Mouse (Mus musculus) kidney, postnatal 0 days (tissue): ENCODE data around the gene 1700037C18Rik. TPM values are rescaled to one million over a fixed set of nuclear protein-coding genes. Genes with fewer than 3 reads are reported as not detected.

Experiments used
- ATAC-seq: fragments of 200-750 bp; cut with Nextera tagmentation; replicated peaks from 2 replicates; pipeline ENCODE4 v1.8.0; 2017; ENCODE audit warnings: low read depth, moderate number of reproducible peaks, moderate TSS enrichment, moderate library complexity; ENCODE audit not compliant: low FRiP score
- DNase-seq: peaks from one replicate; pipeline ENCODE4 v3.0.0-alpha.2; 2016; ENCODE audit warnings: low spot score
- H3K27ac ChIP-seq: fragments of 300-500 bp; sonication (generic); 2 replicates; pipeline ENCODE4 v1.5.1; 2014; ENCODE audit warnings: mild to moderate bottlenecking
- H3K27me3 ChIP-seq: fragments of 300-500 bp; sonication (generic); 2 replicates; pipeline ENCODE4 v1.6.1; 2014; ENCODE audit warnings: low read length, mixed read lengths; ENCODE audit not compliant: insufficient read depth
- H3K36me3 ChIP-seq: fragments of 300-500 bp; sonication (generic); 2 replicates; pipeline ENCODE4 v1.6.1; 2014; ENCODE audit warnings: low read length, mixed read lengths; ENCODE audit not compliant: insufficient read depth
- H3K4me1 ChIP-seq: fragments of 300-500 bp; sonication (generic); replicated peaks from 2 replicates; pipeline ENCODE4 v1.6.1; 2014; ENCODE audit warnings: antibody characterized with exemption, low read length, mixed read lengths; ENCODE audit not compliant: insufficient read depth
- H3K4me2 ChIP-seq: fragments of 300-500 bp; sonication (generic); 2 replicates; pipeline ENCODE4 v1.6.1; 2014; ENCODE audit warnings: mild to moderate bottlenecking, low read length, moderate library complexity, mixed read lengths
- H3K4me3 ChIP-seq: fragments of 300-500 bp; sonication (generic); replicated peaks from 2 replicates; pipeline ENCODE4 v1.5.1; 2014; ENCODE audit warnings: low read depth, low read length
- H3K9ac ChIP-seq: fragments of 300-500 bp; sonication (generic); 2 replicates; pipeline ENCODE4 v1.6.1; 2014; ENCODE audit warnings: low read depth, low read length
- H3K9me3 ChIP-seq: fragments of 300-500 bp; sonication (generic); replicated peaks from 2 replicates; pipeline ENCODE4 v1.6.1; 2016; ENCODE audit warnings: low read length, inconsistent platforms, mixed read lengths
- CTCF ChIP-seq: IDR thresholded peaks from 2 replicates; pipeline ENCODE4 v1.5.1; 2016; ENCODE audit warnings: antibody characterized with exemption, low read depth, mild to moderate bottlenecking, moderate library complexity
- WGBS: fragments of 180-500 bp; shearing (Covaris S2); extraction: QIAGEN DNeasy Blood & Tissue Kit; methylation state at CpG from one replicate; pipeline ENCODE4 v1.1.7; 2014; 5-methylcytosine and 5-hydroxymethylcytosine counted together
- polyA plus RNA-seq: library from polyadenylated mRNA; unstranded; fragments of >200 nt; fragmentation: Nextera tagmentation; extraction: Ambion mirVana; gene quantifications from 2 replicates; pipeline ENCODE4 v1.2.1, GENCODE M21; 2015

Gene 1700037C18Rik
- polyA plus RNA-seq, 1 experiment from 2014 or later, result 11.4 TPM

- 95% methylated on average over 1 of the region's 1 CpGs for WGBS
- Histone ChIP-seq H3K9me3 (no peaks in the 10 kb centered on the region), H3K4me2 (no peak overlapping the region), H3K4me3 (no peak overlapping the region), H3K27ac (no peak overlapping the region), H3K9ac (no peak overlapping the region), H3K27me3 (no peaks in the 10 kb centered on the region), H3K4me1 (no peaks in the 10 kb centered on the region), H3K36me3 (peaks cover 37% of the 10 kb centered on the region; the same call in 1 of the 2 replicates)
- DNase-seq (no peak), ATAC-seq (no peak)
- no peak for TF ChIP-seq CTCF
Measured at GRCm38 (mm10) chr16:3896553-3896952, 11.9 kb downstream of the 1700037C18Rik start.

GRCm38 (mm10) chr16:3896046-3896445 lies 12.4 kb downstream of the 1700037C18Rik start:
- WGBS, result 76% methylated on average over 6 of the region's 6 CpGs
- no peaks in the 10 kb centered on the region for H3K9me3 ChIP-seq
- H3K27me3 ChIP-seq, result no peaks in the 10 kb centered on the region
- H3K36me3 ChIP-seq, result peaks cover 32% of the 10 kb centered on the region; the same call in 1 of the 2 replicates
- no peak overlapping the region for H3K27ac ChIP-seq
- H3K4me2 ChIP-seq, result no peak overlapping the region
- H3K4me1 ChIP-seq, result no peaks in the 10 kb centered on the region
- DNase-seq (no peak), ATAC-seq (no peak)
- no peak for TF ChIP-seq CTCF
- H3K4me3 ChIP-seq, result no peak overlapping the region
- H3K9ac ChIP-seq, result no peak overlapping the region

- no peaks in the 10 kb centered on the region for H3K9me3 ChIP-seq
- DNase-seq (peak; percentile 76), ATAC-seq (no peak)
- H3K27me3 ChIP-seq, result no peaks in the 10 kb centered on the region
- H3K27ac ChIP-seq, result peak overlapping the region; percentile 58
- H3K4me1 ChIP-seq, result no peaks in the 10 kb centered on the region
- peaks cover 28% of the 10 kb centered on the region; the same call in 1 of the 2 replicates for H3K36me3 ChIP-seq
- no peak overlapping the region for H3K4me2 ChIP-seq
- no peak for TF ChIP-seq CTCF
- WGBS, result 65% methylated on average over 9 of the region's 9 CpGs
- no peak overlapping the region for H3K4me3 ChIP-seq
- H3K9ac ChIP-seq, result no peak overlapping the region
Measured at GRCm38 (mm10) chr16:3895173-3895792, 13.2 kb downstream of the 1700037C18Rik start.

- Histone ChIP-seq H3K4me1 (no peaks in the 10 kb centered on the region), H3K27me3 (no peaks in the 10 kb centered on the region), H3K36me3 (peaks cover 19% of the 10 kb centered on the region; the same call in 1 of the 2 replicates), H3K4me2 (no peak overlapping the region), H3K27ac (peak overlapping the region; percentile 58; the same call in 1 of the 2 replicates), H3K9me3 (no peaks in the 10 kb centered on the region), H3K9ac (no peak overlapping the region), H3K4me3 (no peak overlapping the region)
- WGBS, result 50% methylated on average over 3 of the region's 3 CpGs
- no peak for TF ChIP-seq CTCF
- DNase-seq (no peak), ATAC-seq (no peak)
Measured at GRCm38 (mm10) chr16:3893739-3894138, 14.8 kb downstream of the 1700037C18Rik start.

GRCm38 (mm10) chr16:3891621-3892295 lies 16.7 kb downstream of the 1700037C18Rik start:
- no peak for DNase-seq
- Histone ChIP-seq H3K9me3 (no peaks in the 10 kb centered on the region), H3K4me2 (no peak overlapping the region), H3K9ac (no peak overlapping the region), H3K27ac (no peak overlapping the region), H3K4me1 (no peaks in the 10 kb centered on the region), H3K4me3 (no peak overlapping the region), H3K27me3 (no peaks in the 10 kb centered on the region), H3K36me3 (0 out of 2 replicates have a peak, but pooled peaks cover 4% of the 10 kb centered on the region)
- no peak for TF ChIP-seq CTCF
- ATAC-seq, result no peak
- WGBS, result 87% methylated on average over 14 of the region's 14 CpGs

GRCm38 (mm10) chr16:3885065-3885670 lies 23.3 kb downstream of the 1700037C18Rik start:
- Histone ChIP-seq H3K27me3 (no peaks in the 10 kb centered on the region), H3K4me2 (peak overlapping the region; percentile 92), H3K4me3 (peak overlapping the region; percentile 98), H3K4me1 (peaks cover 6% of the 10 kb centered on the region; the same call in 1 of the 2 replicates), H3K9ac (peak overlapping the region; percentile 91), H3K36me3 (no peaks in the 10 kb centered on the region), H3K27ac (peak overlapping the region; percentile 89), H3K9me3 (no peaks in the 10 kb centered on the region)
- ATAC-seq (0 out of 2 replicates have a peak, but pooled peaks have one; percentile 6), DNase-seq (peak; percentile 21)
- TF ChIP-seq CTCF, result no peak
- under 1% methylated on average over 10 of the region's 10 CpGs for WGBS
